Mouse (Mus musculus) limb, embryonic 14.5 days (tissue): ENCODE measurements around the gene Tmem56. TPM values are rescaled to one million over a fixed set of nuclear protein-coding genes. Genes with fewer than 3 reads are reported as not detected.

Experiments
- ATAC-seq: fragments of 200-750 bp; cut with Nextera tagmentation; 2 replicates; pipeline ENCODE4 v1.8.0; 2017; ENCODE audit warnings: low read depth, moderate number of reproducible peaks, moderate TSS enrichment; ENCODE audit not compliant: low FRiP score
- DNase-seq: peaks from one replicate; pipeline ENCODE4 v3.0.0-alpha.2; 2015; ENCODE audit warnings: low spot score
- H3K27ac ChIP-seq: fragments of 300-500 bp; sonication (generic); replicated peaks from 2 replicates; pipeline ENCODE4 v1.5.1; 2014; ENCODE audit warnings: low read depth, mild to moderate bottlenecking, low read length, moderate library complexity, mixed read lengths
- H3K27me3 ChIP-seq: fragments of 300-500 bp; sonication (generic); 2 replicates; pipeline ENCODE4 v1.6.1; 2014; ENCODE audit warnings: low read length, mixed read lengths; ENCODE audit not compliant: control insufficient read depth, insufficient read depth
- H3K36me3 ChIP-seq: fragments of 300-500 bp; sonication (generic); 2 replicates; pipeline ENCODE4 v1.6.1; 2014; ENCODE audit warnings: mild to moderate bottlenecking, low read length, moderate library complexity, mixed read lengths; ENCODE audit not compliant: control insufficient read depth, insufficient read depth
- H3K4me1 ChIP-seq: fragments of 300-500 bp; sonication (generic); 2 replicates; pipeline ENCODE4 v1.6.1; 2014; ENCODE audit warnings: antibody characterized with exemption, low read length, mixed read lengths; ENCODE audit not compliant: control insufficient read depth, insufficient read depth
- H3K4me2 ChIP-seq: fragments of 300-500 bp; sonication (generic); replicated peaks from 2 replicates; pipeline ENCODE4 v1.6.1; 2014; ENCODE audit warnings: low read depth, mild to moderate bottlenecking, low read length, moderate library complexity; ENCODE audit not compliant: severe bottlenecking
- H3K4me3 ChIP-seq: fragments of 300-500 bp; sonication (generic); replicated peaks from 2 replicates; pipeline ENCODE4 v1.5.1; 2014; ENCODE audit warnings: low read length
- H3K9ac ChIP-seq: fragments of 300-500 bp; sonication (generic); 2 replicates; pipeline ENCODE4 v1.6.1; 2014; ENCODE audit warnings: mild to moderate bottlenecking, low read depth, low read length, moderate library complexity; ENCODE audit not compliant: severe bottlenecking
- H3K9me3 ChIP-seq: fragments of 300-500 bp; sonication (generic); 2 replicates; pipeline ENCODE4 v1.6.1; 2016; ENCODE audit warnings: low read length; ENCODE audit not compliant: control insufficient read depth
- POLR2A ChIP-seq: fragments of 200-500 bp; IDR thresholded peaks from 2 replicates; pipeline ENCODE4 v1.8.0; 2012; ENCODE audit warnings: inconsistent platforms, mild to moderate bottlenecking, moderate library complexity, borderline replicate concordance; ENCODE audit not compliant: insufficient read depth, insufficient read length; ENCODE audit errors: extremely low read depth
- WGBS: fragments of 180-500 bp; shearing (Covaris S2); extraction: QIAGEN DNeasy Blood & Tissue Kit; methylation state at CpG from one replicate; pipeline ENCODE4 v1.1.7; 2014; 5-methylcytosine and 5-hydroxymethylcytosine counted together
- polyA plus RNA-seq, 2 experiments: library from polyadenylated mRNA; depleted of rRNA in 1 of 2; stranded (reverse) in 1 of 2; unstranded in 1 of 2; fragments of >200 nt; fragmentation: Nextera tagmentation in 1 of 2; extraction: Ambion mirVana in 1 of 2; gene quantifications; 2 replicates each; pipeline versions ENCODE4 v1.2.1 to v1.2.3; 2012 to 2014

The Tmem56 gene
- 1.4 and 1.7 TPM in 2 replicates for polyA plus RNA-seq (2012; rRNA removed)
- polyA plus RNA-seq (2014; fragmentation: Nextera tagmentation; extraction: Ambion mirVana) = 1.6 and 1.8 TPM in 2 replicates

- Histone ChIP-seq H3K27ac (no peak within 1 kb of the TSS), H3K9me3 (no peaks in the 10 kb centered on the region), H3K36me3 (no peaks in the 10 kb centered on the region), H3K4me1 (no peaks in the 10 kb centered on the region), H3K4me2 (no peak within 1 kb of the TSS), H3K9ac (no peak within 1 kb of the TSS), H3K27me3 (no peaks in the 10 kb centered on the region), H3K4me3 (no peak within 1 kb of the TSS)
- no peak for DNase-seq
- no peak for ATAC-seq
- 79% methylated on average over 4 of the region's 4 CpGs for WGBS
- no peak for TF ChIP-seq POLR2A
These were observed at the start of gene Tmem56 for GRCm38 (mm10) chr3:121282998-121283397. Gene Tmem56 (minus strand): TSS chr3:121283098.

GRCm38 (mm10) chr3:121330244-121330646 is 47.3 kb upstream of the Tmem56 start:
- no peaks in the 10 kb centered on the region for H3K9me3 ChIP-seq
- no peak for TF ChIP-seq POLR2A
- H3K4me3 ChIP-seq = no peak overlapping the region
- DNase-seq (no peak), ATAC-seq (no peak)
- H3K9ac ChIP-seq = no peak overlapping the region
- H3K36me3 ChIP-seq = 0 out of 2 replicates have a peak, but pooled peaks cover 9% of the 10 kb centered on the region
- no peaks in the 10 kb centered on the region for H3K27me3 ChIP-seq
- H3K4me2 ChIP-seq = no peak overlapping the region
- WGBS = 75% methylated on average over 7 of the region's 7 CpGs
- 0 out of 2 replicates have a peak, but pooled peaks cover 3% of the 10 kb centered on the region for H3K4me1 ChIP-seq
- H3K27ac ChIP-seq = no peak overlapping the region

DNA sequence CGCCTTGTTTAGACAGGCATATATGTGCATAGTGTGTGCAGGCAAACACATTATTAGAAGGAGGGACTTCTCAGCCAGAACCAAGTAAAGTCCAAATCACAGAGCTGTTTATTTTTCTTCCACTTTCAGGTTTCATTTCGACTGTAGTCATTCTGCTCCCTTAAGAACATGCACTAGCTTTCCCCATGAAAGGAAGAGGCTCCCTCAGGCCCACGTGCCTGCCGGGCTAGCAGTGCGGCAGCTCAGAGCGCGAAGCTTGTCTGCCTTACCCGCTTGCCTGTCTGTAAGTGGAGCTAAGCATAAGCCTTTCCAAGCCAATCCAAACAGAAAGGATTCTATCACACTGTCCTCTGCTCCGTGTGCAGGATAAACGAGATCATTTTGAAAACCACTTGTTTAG is 46.7 kb upstream of the Tmem56 start:
- no peak overlapping the region for H3K27ac ChIP-seq
- 76% methylated on average over 10 of the region's 10 CpGs for WGBS
- no peak for ATAC-seq

DNA sequence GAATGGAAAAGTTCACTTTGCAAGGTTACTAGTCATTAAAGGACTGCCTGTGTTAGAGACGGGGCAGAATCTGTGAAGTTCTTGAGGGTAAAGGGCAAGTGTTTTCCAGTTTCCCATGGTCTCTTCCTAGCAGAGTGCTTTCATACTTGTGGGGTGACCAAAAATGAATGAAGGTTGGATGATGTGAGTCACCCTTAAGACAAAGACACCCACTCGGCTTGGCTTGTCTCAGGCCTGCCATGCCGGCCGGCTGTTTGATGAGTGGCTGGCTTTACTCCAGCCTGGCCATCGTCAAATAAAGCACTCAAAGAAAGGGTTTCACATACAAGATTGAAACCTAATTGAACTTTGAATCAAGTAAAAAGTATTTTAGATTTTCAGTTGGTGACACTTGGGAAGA is 44.5 kb upstream of the Tmem56 start:
- DNase-seq (no peak), ATAC-seq (no peak)
- Histone ChIP-seq H3K27ac (no peak overlapping the region), H3K36me3 (peaks cover 7% of the 10 kb centered on the region), H3K4me2 (no peak overlapping the region), H3K4me3 (no peak overlapping the region), H3K9ac (no peak overlapping the region), H3K9me3 (peaks cover 3% of the 10 kb centered on the region; the same call in 1 of the 2 replicates), H3K4me1 (0 out of 2 replicates have a peak, but pooled peaks cover 3% of the 10 kb centered on the region), H3K27me3 (no peaks in the 10 kb centered on the region)
- whole genome bisulfite sequencing = 79% methylated on average over 5 of the region's 5 CpGs
- no peak for TF ChIP-seq POLR2A

More for the DNA sequence above, 46.7 kb upstream of the Tmem56 start:
- Histone ChIP-seq H3K4me3 (no peak overlapping the region), H3K9ac (no peak overlapping the region), H3K36me3 (0 out of 2 replicates have a peak, but pooled peaks cover 9% of the 10 kb centered on the region), H3K9me3 (no peaks in the 10 kb centered on the region), H3K27me3 (no peaks in the 10 kb centered on the region), H3K4me2 (no peak overlapping the region), H3K4me1 (0 out of 2 replicates have a peak, but pooled peaks cover 3% of the 10 kb centered on the region)
- DNase-seq = no peak
- no peak for TF ChIP-seq POLR2A

GRCm38 (mm10) chr3:121323371-121323770 is 40.5 kb upstream of the Tmem56 start:
- no peak for DNase-seq
- ATAC-seq = no peak
- TF ChIP-seq POLR2A = no peak
- 95% methylated on average over 15 of the region's 15 CpGs for WGBS
- no peaks in the 10 kb centered on the region for H3K27me3 ChIP-seq
- peaks cover 3% of the 10 kb centered on the region; the same call in 1 of the 2 replicates for H3K9me3 ChIP-seq
- H3K9ac ChIP-seq = no peak overlapping the region
- peaks cover 7% of the 10 kb centered on the region for H3K36me3 ChIP-seq
- no peak overlapping the region for H3K4me2 ChIP-seq
- no peak overlapping the region for H3K27ac ChIP-seq
- H3K4me1 ChIP-seq = no peaks in the 10 kb centered on the region
- no peak overlapping the region for H3K4me3 ChIP-seq

GRCm38 (mm10) chr3:121320896-121321295 is 38.0 kb upstream of the Tmem56 start:
- peaks cover 3% of the 10 kb centered on the region; the same call in 1 of the 2 replicates for H3K9me3 ChIP-seq
- WGBS = 82% methylated on average over 1 of the region's 1 CpGs
- H3K4me2 ChIP-seq = no peak overlapping the region
- DNase-seq (no peak), ATAC-seq (no peak)
- TF ChIP-seq POLR2A = no peak
- no peak overlapping the region for H3K9ac ChIP-seq
- H3K4me1 ChIP-seq = no peaks in the 10 kb centered on the region
- no peak overlapping the region for H3K4me3 ChIP-seq
- H3K27ac ChIP-seq = 0 out of 2 replicates have a peak overlapping the region, but pooled peaks have one; percentile 19
- H3K27me3 ChIP-seq = no peaks in the 10 kb centered on the region
- peaks cover 7% of the 10 kb centered on the region for H3K36me3 ChIP-seq
